Mouse (Mus musculus) erythroblast, embryonic 14.5 days (primary cell): Measurements from ENCODE around the gene Zfp462.

Experiments
- GATA1 ChIP-seq: IDR thresholded peaks from 2 replicates; pipeline ENCODE4 v1.6.1; 2012; ENCODE audit warnings: low read length, inconsistent platforms, mixed read lengths
- TAL1 ChIP-seq: IDR thresholded peaks from 3 replicates; pipeline ENCODE4 v1.6.1; 2012; ENCODE audit warnings: low read length, inconsistent platforms, mixed read lengths

DNA sequence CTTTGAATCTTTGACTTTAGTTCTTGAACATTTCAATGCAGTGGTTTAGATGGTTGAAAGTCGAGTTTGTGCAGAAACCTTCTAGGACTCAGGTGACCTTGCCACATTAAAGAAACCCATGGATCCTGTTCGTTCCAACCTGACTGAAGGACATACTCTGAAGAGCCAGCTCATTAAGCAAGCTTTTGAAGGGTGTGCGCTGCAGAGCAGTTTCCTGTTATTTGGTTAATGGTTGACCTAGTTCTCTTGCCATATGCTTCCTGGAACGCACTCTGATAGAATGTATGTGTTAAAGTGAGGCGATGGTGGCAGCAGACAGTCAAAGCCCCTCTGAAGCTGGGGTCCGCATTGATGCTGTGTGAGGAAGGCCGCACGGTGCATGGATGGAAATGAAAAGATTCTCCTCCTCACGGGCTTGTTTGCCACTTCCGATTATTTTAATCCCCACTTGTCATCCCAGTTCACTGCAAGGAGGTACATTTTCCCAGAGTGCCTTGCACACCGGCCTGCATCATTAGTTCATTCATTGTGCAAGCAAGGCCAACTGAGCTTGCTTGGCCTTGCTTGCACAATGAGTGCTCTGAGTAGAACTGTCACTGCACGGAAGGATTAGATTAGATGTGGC lies 24.9 kb downstream of the Zfp462 start:
- TF ChIP-seq GATA1 (no peak), TAL1 (no peak)
